Mouse (Mus musculus) adipocyte (in vitro differentiated cells): ENCODE results near the gene Smdt1.

ENCODE experiments used
- DNase-seq: peaks from one replicate; pipeline ENCODE4 v3.0.0-alpha.2; 2016; ENCODE audit warnings: low spot score

Smdt1 gene

GRCm38 (mm10) chr15:82338593-82339112 lies at the start of gene Smdt1, which contains the start of the genes Naga and Pheta2:
Gene Smdt1 (plus strand): TSS chr15:82338959.
Gene Naga (minus strand): TSS chr15:82338925.
Gene Pheta2 (plus strand): TSS chr15:82338942.
- DNase-seq, result peak; percentile 95

- no peak for DNase-seq
These were observed 48.5 kb upstream of the Smdt1 start for GRCm38 (mm10) chr15:82290252-82290651.

- no peak for DNase-seq
These were observed 45.9 kb upstream of the Smdt1 start for GRCm38 (mm10) chr15:82292851-82293250.

- no peak for DNase-seq
These were observed 45.5 kb upstream of the Smdt1 start for GRCm38 (mm10) chr15:82293271-82293711.

- DNase-seq, result no peak
These were observed 44.7 kb upstream of the Smdt1 start for GRCm38 (mm10) chr15:82294059-82294458.

GRCm38 (mm10) chr15:82298764-82299561 lies 39.8 kb upstream of the Smdt1 start, which contains the start of gene Wbp2nl:
Gene Wbp2nl (plus strand): TSS chr15:82298954.
- DNase-seq, result no peak

- no peak for DNase-seq
These were observed 31.7 kb upstream of the Smdt1 start for GRCm38 (mm10) chr15:82307107-82307506.

- DNase-seq, result no peak
These were observed 30.3 kb upstream of the Smdt1 start for GRCm38 (mm10) chr15:82308416-82308815.

- peak; percentile 54 for DNase-seq
These were observed 20.9 kb upstream of the Smdt1 start for GRCm38 (mm10) chr15:82317839-82318238.

- no peak for DNase-seq
These were observed 19.1 kb upstream of the Smdt1 start for GRCm38 (mm10) chr15:82319613-82320012.

GRCm38 (mm10) chr15:82322195-82322594 lies 16.6 kb upstream of the Smdt1 start:
- DNase-seq, result no peak

- no peak for DNase-seq
These were observed 13.4 kb upstream of the Smdt1 start for GRCm38 (mm10) chr15:82325382-82325781.

- DNase-seq, result no peak
These were observed 3.6 kb upstream of the Smdt1 start for GRCm38 (mm10) chr15:82335194-82335593.

GRCm38 (mm10) chr15:82336629-82337028 lies 2.1 kb upstream of the Smdt1 start:
- no peak for DNase-seq

GRCm38 (mm10) chr15:82337875-82338274 lies 884 bp upstream of the Smdt1 start:
- DNase-seq, result no peak

- DNase-seq, result no peak
These were observed 391 bp downstream of the Smdt1 start for GRCm38 (mm10) chr15:82339150-82339549.

- DNase-seq, result no peak
These were observed 985 bp downstream of the Smdt1 start for GRCm38 (mm10) chr15:82339634-82340254.

GRCm38 (mm10) chr15:82340414-82341035 lies 1.8 kb downstream of the Smdt1 start:
- DNase-seq, result no peak

GRCm38 (mm10) chr15:82341036-82341501 lies 2.3 kb downstream of the Smdt1 start:
- DNase-seq, result no peak

- DNase-seq, result no peak
These were observed 3.1 kb downstream of the Smdt1 start for GRCm38 (mm10) chr15:82341675-82342542.

- DNase-seq, result no peak
These were observed 3.8 kb downstream of the Smdt1 start for GRCm38 (mm10) chr15:82342543-82342935.
